Comparison of ENCODE assay signal across 9 mouse cellular contexts in genomic region chr19:17364741-17365140, GRCm38 (mm10). TPM values are rescaled to one million over a fixed set of nuclear protein-coding genes. Genes with fewer than 3 reads are reported as not detected.
A peak's percentile ranks its signal among the peaks of the same experiment; 100 is the strongest.
DNase-seq lines count a peak whose midpoint lies in the region; ATAC-seq lines count a peak whose summit lies in the region.
"Had no signal": no experiment of that assay in that cellular context is flagged by ENCODE, and none has a peak within 500 bp of the region (broad histone marks: within the 10 kb centered on the region; RNA-seq: fewer than 3 reads in every experiment).

No protein-coding gene starts in this region.

- no peak for ATAC-seq in heart, embryonic 11.5 days (replicated peaks; ENCODE audit: insufficient number of reproducible peaks, low FRiP score, low TSS enrichment)
- peak; percentile 58; the same call in 1 of the 2 replicates for ATAC-seq in megakaryocyte-erythroid progenitor cell, adult 5-6 weeks (replicated peaks; ENCODE audit: low FRiP score, low TSS enrichment, poor library complexity, severe bottlenecking)
- no peak for ATAC-seq in midbrain, embryonic 16.5 days

- peak; percentile 55 to 67 for DNase-seq in heart, adult 18-20 months
- DNase-seq in right cerebral cortex, postnatal 10 days (ENCODE audit: low spot score in 2 of 2), result peak; percentile 52 to 56
- no peak for DNase-seq in right cerebral cortex, postnatal 25 days
- DNase-seq in cerebellum, adult 11-12 months, result peak; percentile 34
- peak; percentile 36 to 50 for DNase-seq in heart, postnatal 14 days

- H3K4me1 ChIP-seq in heart, embryonic 11.5 days (ENCODE audit: control insufficient read depth, insufficient read depth, low read length), result 0 out of 2 replicates have a peak, but pooled peaks cover 4% of the 10 kb centered on the region
- H3K4me1 ChIP-seq in midbrain, embryonic 16.5 days (ENCODE audit: control insufficient read depth, insufficient read depth, low read length), result no peaks in the 10 kb centered on the region

- H3K27me3 ChIP-seq in heart, embryonic 11.5 days (ENCODE audit: control insufficient read depth, insufficient read depth, low read length), result 0 out of 2 replicates have a peak, but pooled peaks cover 2% of the 10 kb centered on the region
- H3K27me3 ChIP-seq in midbrain, embryonic 16.5 days (ENCODE audit: control insufficient read depth, insufficient read depth, low read depth, low read length), result no peaks in the 10 kb centered on the region
- H3K27me3 ChIP-seq: heart, embryonic 13.5 days had no signal

- no peak overlapping the region for H3K27ac ChIP-seq in heart, embryonic 11.5 days (ENCODE audit: low read depth, low read length)
- no peak overlapping the region for H3K27ac ChIP-seq in midbrain, embryonic 16.5 days (ENCODE audit: low read length)
- H3K27ac ChIP-seq: heart, embryonic 13.5 days had no signal

- WGBS in heart, embryonic 11.5 days (ENCODE audit: insufficient replicate concordance), result 37% methylated on average over 3 of the region's 3 CpGs
- WGBS in midbrain, embryonic 16.5 days, result 44% methylated on average over 3 of the region's 3 CpGs

- intact Hi-C loops in heart, postnatal 14 days (cut with DNase I), result loop anchor here (2.0 kb wide), 1 partner anchor 240 kb away; no protein-coding TSS in a partner anchor

- H3K4me2 ChIP-seq in heart, embryonic 11.5 days, result no peak overlapping the region
- no peak overlapping the region for H3K4me2 ChIP-seq in midbrain, embryonic 16.5 days (ENCODE audit: low read length)
- H3K4me2 ChIP-seq: heart, embryonic 13.5 days had no signal

- no peaks in the 10 kb centered on the region for H3K9me3 ChIP-seq in heart, embryonic 11.5 days (replicated peaks; ENCODE audit: control insufficient read depth, low read length)
- no peaks in the 10 kb centered on the region for H3K9me3 ChIP-seq in midbrain, embryonic 16.5 days (replicated peaks; ENCODE audit: control insufficient read depth, low read length, poor library complexity, severe bottlenecking)
- H3K9me3 ChIP-seq: heart, embryonic 13.5 days had no signal

- no peaks in the 10 kb centered on the region for H3K36me3 ChIP-seq in heart, embryonic 11.5 days (ENCODE audit: control insufficient read depth, insufficient read depth, low read length)
- H3K36me3 ChIP-seq in midbrain, embryonic 16.5 days (ENCODE audit: control insufficient read depth, insufficient read depth, low read length), result no peaks in the 10 kb centered on the region
- H3K36me3 ChIP-seq: heart, embryonic 13.5 days had no signal

- H3K4me3 ChIP-seq in heart, embryonic 11.5 days (ENCODE audit: low read depth, low read length), result no peak overlapping the region
- H3K4me3 ChIP-seq in midbrain, embryonic 16.5 days (ENCODE audit: low read depth, low read length), result no peak overlapping the region
- H3K4me3 ChIP-seq: heart, embryonic 13.5 days had no signal

- H3K9ac ChIP-seq in heart, embryonic 11.5 days (ENCODE audit: low read depth, low read length), result no peak overlapping the region
- no peak overlapping the region for H3K9ac ChIP-seq in midbrain, embryonic 16.5 days (ENCODE audit: low read depth, low read length)
- H3K9ac ChIP-seq: heart, embryonic 13.5 days had no signal

RNA-seq across cellular contexts. Expression of gene Gcnt1, which starts 7.9 kb away (rescaled TPM):
- total RNA-seq in heart, adult 18-20 months (2021), result 10 to 100 TPM; 17.0 to 17.3 TPM
- 11.2 and 12.8 TPM in 2 replicates for polyA plus RNA-seq in heart, embryonic 11.5 days (2014; fragmentation: Nextera tagmentation; extraction: Ambion mirVana)
- 10 to 100 TPM; 14.2 to 14.4 TPM for total RNA-seq in heart, postnatal 14 days (2021)
- 12.0 and 26.0 TPM in 2 replicates for total RNA-seq in megakaryocyte-erythroid progenitor cell, adult 5-6 weeks (2014; fragmentation: Nextera tagmentation)
- 18.0 and 23.7 TPM in 2 replicates for total RNA-seq in megakaryocyte-erythroid progenitor cell, adult 5-6 weeks (2017)
- polyA plus RNA-seq in midbrain, embryonic 16.5 days (2015; fragmentation: Nextera tagmentation; extraction: Ambion mirVana), result 0.55 and 0.85 TPM in 2 replicates

RNA-seq across cellular contexts. Expression of gene Rfk, which starts 29.1 kb away (rescaled TPM):
- total RNA-seq in heart, adult 18-20 months (2021), result 10 to 100 TPM; 59.7 to 80.6 TPM
- polyA plus RNA-seq in heart, embryonic 11.5 days (2014; fragmentation: Nextera tagmentation; extraction: Ambion mirVana), result 60.4 and 61.3 TPM in 2 replicates
- 10 to 100 TPM; 56.9 to 59.7 TPM for total RNA-seq in heart, postnatal 14 days (2021)
- total RNA-seq in megakaryocyte-erythroid progenitor cell, adult 5-6 weeks (2014; fragmentation: Nextera tagmentation), result 51.3 and 62.6 TPM in 2 replicates
- total RNA-seq in megakaryocyte-erythroid progenitor cell, adult 5-6 weeks (2017), result 49.0 and 49.4 TPM in 2 replicates
- 74.5 and 74.9 TPM in 2 replicates for polyA plus RNA-seq in midbrain, embryonic 16.5 days (2015; fragmentation: Nextera tagmentation; extraction: Ambion mirVana)
